Mouse (Mus musculus): ENCODE data around the gene Itsn1.

DNA sequence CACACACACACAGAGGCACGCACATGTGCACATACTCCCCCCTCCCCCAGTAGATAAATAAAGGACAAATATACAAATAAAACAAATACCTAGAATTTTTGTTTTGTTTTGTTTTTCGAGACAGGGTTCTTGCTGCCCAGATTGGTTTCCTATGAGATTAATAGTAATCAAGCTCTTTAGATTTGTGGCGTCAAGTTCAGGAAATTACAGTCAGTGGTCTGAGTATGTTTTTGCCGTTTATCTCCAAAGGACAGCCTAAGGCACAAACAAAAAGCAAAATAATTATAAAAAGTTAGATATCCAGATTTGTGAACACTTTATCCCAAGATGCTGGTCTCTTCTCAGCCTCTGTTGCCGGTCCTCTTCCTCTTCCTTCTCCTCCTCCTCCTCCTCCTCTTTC lies 104.0 kb downstream of the Itsn1 start:
- TF ChIP-seq CTCF (IDR thresholded peaks at IDR 0.05; ENCODE audit: borderline replicate concordance, control insufficient read depth, extremely low read depth, insufficient read depth, low read length, poor library complexity) (no peak), POLR2A (IDR thresholded peaks at IDR 0.05; ENCODE audit: control insufficient read depth, extremely low read depth, insufficient read depth, low read length, poor library complexity) (no peak)
